Mouse (Mus musculus) monocyte, adult 2 months (primary cell): ENCODE data around the gene Nop2.
"Not testable (repeated sequence)": the region's sequence is repeated elsewhere in the genome, so short reads cannot be mapped to it uniquely, and the experiment has no call there.

Experiments
- DNase-seq, 2 experiments: peaks; one replicate each; pipeline ENCODE4 v3.0.0; 2022; ENCODE audit warnings: low spot score in 2 of 2, low read depth in 1 of 2

The Nop2 gene

DNA sequence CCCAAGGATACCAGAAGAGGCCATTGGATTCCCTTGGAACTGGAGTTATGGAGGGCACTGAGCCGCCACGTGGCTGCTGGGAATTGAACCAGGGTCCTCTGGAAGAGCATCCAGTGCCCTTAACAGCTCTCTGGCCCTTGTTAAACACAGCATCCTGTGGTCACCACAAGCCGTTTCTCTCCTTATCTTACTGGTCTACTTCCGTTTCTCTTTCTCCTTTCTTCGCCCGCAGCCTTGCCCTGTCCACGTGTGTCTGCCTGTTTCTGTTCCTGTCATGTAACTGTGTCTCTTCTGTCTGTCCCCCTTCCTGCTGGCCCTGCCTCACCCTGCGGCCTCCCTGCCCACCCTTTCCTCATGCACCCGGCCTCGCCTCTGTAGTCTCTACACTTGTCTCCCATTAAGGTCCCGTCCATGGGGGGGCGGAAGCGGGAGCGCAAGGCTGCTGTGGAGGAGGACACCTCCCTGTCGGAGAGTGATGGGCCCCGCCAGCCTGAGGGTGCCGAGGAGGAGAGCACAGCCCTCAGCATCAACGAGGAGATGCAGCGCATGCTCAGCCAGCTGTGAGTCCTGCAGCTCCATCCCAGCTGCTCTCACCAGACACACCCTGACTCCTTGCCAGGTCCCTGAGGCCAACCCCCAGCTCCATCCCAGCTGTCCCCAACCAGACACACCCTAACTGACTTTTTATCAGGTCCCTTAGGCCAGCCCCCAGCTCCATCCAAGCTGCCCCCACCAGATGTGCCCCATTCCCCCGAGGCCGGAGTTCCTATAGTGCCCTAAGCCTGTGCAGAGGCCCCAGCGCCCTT, 20.7 kb downstream of the Nop2 start:
- no peak for DNase-seq

DNA sequence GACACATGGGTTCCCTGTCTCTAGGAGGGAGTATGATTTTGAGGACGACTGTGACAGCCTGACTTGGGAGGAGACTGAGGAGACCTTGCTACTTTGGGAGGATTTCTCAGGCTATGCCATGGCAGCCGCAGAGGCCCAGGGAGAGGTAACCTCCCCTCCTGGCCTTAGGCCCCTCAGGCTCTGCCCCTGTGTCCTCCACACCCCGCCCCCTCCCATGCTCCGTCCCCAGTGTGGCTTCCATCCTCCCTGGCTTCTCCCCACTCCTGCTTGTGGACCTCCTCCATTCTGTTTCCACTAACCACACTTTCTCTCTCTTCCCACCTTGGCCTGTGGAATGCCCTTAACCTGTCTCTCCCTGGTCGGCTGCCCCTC, 21.3 kb downstream of the Nop2 start:
- DNase-seq, result no peak

DNA sequence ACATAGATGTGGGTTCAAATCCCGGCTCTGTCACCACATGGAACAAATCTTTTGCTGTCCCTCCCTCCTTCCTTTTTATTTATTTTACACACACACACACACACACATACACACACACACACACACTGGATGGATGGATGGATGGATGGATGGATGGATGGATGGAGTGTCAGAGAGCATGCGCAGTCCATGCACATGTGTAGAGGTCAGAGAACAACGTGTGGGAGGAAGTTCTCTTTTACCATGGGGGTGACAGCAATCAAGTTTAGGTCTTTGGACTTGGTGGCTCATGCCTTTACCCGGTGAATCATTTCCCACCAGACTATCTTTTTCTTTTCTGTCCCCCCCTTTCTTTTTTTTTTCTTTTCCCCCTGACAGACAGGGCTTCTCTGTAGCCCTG, 22.0 kb downstream of the Nop2 start:
- no peak for DNase-seq

DNA sequence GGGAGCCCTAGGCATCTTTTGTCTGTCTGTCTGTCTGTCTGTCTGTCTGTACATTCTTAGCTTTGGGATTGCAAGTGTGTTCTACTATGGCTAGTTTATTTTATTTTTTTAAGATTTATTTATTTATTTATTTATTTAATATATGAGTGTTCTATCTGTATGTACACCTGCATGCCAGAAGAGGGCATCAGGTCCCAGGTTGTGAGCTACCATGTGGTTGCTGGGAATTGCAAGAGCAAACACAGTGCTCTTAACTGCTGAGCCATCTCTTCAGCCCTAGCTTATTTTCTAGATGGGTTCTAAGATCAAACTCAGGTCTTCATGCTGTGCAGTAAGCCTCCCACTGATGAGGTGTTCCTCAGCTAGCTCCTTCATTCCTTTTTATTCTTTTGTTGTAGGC, 22.8 kb downstream of the Nop2 start:
- DNase-seq, result no peak

DNA sequence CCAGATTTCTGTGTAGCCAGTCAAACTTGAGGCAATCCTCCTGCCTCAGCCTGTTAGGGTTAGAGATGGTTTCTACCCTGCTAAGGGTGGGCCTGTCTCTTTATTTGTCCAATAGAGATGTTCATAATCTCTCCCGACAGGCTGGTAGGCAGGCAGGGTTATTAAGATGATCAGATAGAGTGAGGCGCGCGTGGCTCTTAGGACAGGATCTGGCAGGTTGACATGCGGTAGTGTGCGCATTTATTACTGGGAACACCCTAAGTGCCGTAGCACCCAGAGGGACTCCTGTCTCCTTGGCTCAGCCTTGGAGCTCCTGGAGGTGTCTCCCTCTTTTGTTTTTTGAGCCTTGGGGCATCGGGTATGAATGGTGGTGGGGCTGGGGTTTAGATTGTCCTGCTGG, 23.6 kb downstream of the Nop2 start:
- no peak for DNase-seq

DNA sequence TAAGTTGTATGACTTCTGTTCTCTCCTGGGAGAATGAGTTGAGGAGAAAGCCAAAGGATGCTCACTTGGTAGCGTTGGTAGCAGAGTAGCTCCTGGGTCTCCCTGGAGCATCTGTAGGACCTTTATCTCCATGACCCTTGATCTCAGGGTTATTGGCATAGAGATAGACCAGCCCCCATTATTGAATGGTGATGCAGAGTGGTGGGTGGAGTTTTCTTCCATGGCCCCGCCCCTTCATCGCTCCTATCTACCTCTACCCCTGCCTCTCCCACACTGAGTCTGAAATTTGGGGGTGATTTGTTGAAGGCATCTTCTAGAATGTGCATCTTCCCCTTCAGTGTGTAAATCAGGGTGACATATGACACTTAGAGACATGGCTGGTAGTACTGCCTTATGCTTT, 24.8 kb downstream of the Nop2 start:
- DNase-seq, result no peak

DNA sequence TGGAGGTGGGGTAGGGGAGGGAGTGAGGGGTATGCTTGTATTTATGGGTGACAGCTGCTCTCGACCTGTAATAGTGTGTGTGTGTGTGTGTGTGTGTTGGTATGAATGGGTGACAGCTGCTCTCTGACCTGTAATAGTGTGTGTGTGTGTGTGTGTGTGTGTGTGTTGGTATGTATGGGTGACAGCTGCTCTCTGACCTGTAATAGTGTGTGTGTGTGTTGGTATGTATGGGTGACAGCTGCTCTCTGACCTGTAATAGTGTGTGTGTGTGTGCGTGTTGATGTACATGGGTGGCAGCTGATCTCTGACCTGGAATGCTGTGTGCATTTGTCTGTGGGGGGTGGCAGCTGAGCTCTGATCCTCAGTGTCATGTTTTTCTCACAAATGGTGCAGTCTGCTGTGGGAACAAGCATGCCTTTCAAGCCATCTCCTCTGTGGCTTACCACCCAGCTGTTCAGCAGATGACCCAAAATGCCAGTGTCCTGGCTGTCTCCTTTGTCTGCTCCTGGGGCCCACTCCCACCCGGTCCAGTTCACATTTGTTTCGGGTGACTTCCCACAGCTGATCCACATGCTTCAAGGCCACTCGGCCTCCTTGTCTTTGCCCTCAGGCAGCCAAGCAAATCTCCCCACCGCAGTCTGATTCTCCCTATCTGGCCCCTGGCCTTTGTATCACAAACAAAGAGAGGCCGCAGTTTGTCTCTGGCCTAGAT, 25.4 kb downstream of the Nop2 start:
- DNase-seq, result no peak

DNA sequence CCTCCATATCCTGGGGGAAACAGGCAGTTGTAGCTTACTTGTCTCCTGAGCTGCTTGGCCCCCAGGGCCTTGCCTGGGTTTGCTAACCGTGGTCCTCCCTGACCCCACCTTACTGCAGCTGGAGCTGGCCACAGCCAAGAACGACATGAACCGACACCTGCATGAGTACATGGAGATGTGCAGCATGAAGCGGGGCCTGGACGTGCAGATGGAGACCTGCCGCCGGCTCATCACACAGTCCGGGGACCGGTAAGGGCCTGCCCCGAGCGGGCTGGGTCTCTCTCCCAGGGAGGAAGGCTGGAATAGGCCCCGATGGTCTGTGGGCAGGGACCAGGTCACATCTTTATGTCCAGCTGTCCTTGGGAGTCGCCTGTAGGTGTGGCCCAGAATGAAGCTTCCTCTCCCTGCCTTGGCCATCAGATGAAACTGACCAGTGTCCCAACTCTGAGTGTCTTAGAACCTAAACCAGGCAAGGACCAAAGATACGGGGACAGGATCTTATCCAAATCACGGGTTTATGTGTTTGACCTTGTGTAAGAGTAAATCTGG, 27.3 kb downstream of the Nop2 start:
- DNase-seq, result no peak

DNA sequence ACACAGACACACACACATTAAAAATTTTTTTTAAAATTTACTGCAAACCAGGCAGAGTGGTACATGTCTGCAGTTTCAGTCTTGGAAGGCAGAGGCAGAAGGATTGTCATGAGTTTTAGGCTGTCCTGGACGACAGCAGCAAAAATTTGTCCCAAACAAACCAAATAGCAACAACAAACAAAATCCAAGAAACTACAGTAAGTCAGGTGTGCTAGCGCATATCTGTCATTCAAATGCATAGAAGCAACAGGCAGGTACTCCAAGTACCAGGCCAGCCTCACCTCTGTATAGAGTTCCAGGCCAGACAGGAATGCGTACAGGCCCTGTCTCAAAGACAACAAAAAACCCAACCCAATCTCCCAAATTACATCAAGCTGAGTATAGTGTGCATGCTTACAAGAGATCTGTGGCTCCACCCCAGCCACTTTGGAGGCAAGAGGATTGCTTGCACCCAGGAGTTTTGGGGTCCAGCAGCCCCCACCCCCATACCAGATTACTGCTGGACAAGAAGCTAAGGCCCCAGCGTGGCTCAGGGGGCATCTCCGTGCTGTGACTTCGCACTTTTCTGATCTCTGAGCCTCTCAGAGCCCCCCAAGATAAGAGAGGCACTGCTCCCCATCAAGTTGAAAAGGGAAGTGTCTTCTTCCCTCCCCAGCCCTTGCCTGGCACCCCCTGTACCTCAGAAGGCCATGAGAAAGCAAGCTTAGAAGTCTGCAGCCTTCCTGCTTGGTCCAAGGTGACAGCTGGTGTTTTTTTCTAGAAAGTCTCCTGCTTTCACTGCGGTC, 28.3 kb downstream of the Nop2 start:
- DNase-seq, result no peak

DNA sequence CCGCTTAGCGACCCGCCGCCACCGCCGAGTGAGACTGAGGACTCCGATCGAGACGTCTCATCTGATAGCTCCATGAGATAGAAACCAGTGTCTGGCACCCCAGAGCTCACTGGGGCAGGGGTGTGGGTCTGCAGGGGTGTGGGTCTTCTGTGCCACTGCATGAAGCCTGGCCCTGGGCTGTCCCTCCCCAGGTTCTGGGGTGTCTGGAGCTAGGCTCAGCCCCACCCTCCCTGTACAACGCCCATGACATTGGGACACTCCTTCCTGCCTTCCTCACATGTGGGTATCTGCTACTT, 28.8 kb downstream of the Nop2 start:
- DNase-seq, result no peak

DNA sequence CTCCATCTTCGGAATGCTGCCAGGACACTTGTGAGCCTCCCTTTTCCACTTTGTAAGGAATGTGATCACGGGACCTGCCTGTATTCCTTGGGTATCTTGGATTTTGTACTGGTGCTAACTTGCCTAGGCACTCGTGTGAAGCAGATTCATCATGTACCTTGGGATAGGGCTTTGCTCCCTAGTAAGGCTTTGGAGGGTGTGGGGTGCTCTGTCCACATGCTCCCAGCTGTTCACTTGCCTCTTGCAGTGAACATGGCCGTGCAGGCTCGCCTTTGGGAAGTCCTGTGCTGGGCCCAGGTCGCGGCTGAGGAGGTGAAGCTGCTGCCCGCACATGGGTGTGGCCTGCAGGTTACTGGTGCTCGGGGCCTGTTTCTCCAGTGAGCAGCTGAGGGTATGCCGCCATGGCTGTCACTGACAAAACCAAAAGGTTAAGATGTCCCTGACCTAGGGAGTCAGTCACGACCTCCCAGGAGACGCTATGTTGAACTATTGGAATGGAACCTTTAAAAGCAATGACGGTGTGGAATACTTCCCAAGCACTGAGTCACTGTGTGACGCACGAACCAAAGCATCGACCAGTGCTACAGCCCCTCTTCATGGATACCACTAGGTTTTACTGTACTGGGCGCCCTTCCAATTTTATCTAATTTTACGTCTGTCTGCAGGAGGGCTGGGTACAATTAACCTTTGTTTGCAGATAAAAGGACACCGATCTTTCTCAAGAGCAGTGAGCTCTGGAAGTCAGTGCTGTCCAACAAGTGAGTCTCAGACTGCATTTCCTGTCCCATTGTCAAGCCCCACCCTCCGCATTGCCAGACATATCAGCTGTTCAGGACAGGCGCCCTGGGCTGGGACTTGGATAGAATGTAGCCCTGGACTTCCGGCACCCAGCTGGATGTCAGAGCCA, 29.4 kb downstream of the Nop2 start:
- no peak for DNase-seq

DNA sequence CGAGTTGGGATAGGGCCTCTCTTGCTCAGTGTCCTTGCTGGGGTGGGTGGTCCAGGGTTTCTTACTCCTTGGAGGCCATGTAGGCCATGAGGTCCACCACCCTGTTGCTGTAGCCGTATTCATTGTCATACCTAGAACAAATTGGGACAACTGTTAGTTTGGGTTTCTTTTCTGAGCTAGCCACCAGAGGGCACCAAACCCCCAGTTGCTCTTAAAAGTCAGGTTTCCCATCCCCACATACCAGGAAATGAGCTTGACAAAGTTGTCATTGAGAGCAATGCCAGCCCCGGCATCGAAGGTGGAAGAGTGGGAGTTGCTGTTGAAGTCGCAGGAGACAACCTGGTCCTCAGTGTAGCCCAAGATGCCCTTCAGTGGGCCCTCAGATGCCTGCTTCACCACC, 30.3 kb downstream of the Nop2 start:
- peak in 1 of 2 experiments; percentile 62 for DNase-seq

DNA sequence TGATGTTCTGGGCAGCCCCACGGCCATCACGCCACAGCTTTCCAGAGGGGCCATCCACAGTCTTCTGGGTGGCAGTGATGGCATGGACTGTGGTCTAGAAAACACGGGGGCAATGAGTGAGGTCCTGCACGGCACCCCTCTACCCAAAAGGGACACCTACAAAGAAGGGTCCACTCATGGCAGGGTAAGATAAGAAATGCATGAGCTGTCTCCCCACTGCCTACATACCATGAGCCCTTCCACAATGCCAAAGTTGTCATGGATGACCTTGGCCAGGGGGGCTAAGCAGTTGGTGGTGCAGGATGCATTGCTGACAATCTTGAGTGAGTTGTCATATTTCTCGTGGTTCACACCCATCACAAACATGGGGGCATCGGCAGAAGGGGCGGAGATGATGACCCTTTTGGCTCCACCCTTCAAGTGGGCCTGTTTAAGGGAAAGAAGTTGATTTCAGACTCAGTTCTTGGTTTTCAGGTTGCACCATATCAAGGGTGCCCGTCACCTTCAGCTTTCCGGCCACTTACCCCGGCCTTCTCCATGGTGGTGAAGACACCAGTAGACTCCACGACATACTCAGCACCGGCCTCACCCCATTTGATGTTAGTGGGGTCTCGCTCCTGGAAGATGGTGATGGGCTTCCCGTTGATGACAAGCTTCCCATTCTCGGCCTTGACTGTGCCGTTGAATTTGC, 31.1 kb downstream of the Nop2 start:
- DNase-seq, result not testable (repeated sequence)

DNA sequence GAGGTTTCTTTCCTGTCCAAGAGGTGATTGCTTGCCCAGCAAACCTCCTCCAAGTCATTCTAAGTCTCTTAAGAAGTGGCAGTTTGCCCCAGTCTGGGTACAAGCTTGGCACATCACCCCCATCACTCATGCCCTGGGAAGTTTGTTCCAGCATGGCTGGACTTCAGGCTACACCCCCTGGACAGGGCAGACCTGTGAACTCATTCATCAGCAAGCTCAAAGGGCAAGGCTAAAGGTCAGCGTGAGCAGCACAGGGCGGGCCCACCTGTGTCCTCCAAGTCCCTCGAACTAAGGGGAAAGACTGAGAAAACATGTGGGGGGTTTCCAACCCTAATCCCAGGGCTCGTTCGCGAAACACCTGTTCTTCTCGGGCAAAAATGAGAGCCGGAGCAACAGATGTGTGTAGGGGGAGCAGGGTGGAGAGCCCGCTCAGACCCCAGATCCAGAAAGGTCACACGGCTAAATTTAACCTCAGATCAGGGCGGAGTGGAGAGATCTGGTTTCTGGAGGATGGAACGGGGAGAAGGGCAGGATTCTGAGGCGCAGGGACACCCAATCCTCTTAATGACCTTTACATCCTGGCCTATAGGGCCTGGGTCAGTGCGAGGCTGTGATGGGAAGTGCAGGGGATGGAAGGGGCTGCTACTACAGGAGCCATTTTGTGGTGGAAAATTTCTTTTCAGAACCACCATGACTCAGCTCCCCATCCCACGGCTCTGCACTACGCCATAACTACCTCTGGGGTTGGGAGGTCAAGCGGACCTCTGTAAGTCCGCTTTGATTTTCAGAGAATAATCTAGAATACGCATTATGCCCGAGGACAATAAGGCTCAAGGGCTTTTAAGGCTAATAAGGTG, 32.3 kb downstream of the Nop2 start:
- no peak for DNase-seq

DNA sequence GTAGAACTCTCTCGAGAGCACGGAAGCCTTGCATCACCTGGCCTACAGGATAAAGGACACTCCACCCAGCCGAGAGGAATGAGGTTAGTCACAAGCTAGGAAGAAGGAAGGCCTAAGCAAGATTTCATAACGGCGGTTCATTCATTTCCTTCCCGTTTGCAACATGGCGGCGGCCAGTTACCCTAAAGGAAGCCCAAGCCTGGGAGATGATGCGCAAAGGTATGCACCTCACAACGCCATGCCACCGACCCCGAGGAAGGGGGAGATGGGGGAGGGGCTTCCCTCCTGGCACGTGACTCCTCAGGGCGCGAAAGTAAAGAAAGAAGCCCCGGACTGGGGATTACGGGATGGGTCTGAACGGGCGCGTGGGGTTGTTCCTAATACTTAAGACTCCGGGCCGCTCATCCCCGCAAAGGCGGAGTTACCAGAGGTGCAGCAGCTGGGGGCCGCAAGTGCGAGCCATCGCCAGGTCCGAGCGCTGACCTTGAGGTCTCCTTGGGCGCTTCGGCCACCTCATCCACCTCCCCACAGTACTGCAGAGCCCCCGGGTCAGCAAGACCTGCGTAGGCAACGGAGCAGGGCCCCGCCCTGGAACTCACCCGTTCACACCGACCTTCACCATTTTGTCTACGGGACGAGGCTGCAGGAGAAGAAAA, 33.1 kb downstream of the Nop2 start:
- peak; percentile 50 to 65 for DNase-seq

DNA sequence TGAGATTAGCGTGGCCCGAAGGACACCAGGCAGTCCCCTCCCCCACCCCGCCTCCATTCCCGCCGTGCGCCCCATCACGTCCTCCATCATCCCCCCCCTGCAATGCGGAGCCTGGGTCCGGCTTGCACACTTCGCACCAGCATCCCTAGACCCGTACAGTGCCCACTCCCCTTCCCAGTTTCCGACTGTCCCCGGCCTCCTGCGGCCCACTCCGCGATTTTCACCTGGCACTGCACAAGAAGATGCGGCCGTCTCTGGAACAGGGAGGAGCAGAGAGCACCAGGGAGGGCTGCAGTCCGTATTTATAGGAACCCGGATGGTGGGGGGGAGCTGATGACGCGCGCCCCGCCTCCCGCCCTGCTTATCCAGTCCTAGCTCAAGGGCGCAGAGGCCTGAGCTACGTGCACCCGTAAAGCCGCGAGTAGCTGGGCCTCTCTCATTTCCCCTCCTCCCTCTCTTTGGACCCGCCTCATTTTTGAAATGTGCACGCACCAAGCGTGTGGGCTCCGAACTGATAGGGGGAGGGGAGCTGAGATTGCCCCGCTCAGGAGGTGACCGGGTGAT, 33.7 kb downstream of the Nop2 start:
- peak; percentile 90 to 95 for DNase-seq

DNA sequence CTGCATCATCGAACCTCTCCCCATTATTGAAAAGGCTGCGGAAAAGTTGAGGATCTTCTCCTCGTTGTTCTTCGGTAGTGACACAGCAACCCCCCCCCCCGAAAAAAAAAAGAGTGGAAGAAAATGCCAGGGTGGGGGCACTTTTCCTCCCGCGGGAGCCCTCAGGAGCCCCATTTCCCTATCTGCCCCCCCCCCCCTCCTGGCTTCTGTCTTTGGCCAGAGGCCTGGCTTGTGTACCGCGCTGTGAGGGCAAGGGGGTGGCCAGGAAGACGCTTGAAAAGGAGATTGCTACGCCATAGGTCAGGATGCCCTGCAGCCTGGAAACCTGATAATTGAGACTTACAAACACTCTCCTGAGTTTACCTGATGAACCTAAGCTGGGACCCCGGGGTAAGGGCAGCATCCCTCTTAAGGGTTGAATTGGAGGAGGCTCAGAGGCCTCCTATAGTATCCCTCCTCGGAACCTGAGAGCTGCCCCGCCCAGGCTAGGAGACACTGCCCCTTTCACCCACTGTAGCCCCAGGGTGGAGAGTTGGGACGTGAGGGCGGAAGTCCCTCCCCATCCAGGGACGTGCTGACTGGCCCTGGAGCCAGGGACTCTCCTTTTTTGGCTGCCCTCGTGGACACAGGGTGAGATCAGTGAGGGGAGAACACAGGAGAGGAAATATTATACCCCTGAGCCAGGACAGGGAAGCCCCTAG, 34.5 kb downstream of the Nop2 start, which contains the start of gene Gapdh:
Gene Gapdh, minus strand, starts transcription at position 417 of the 701 bp plus-strand sequence.
- DNase-seq, result no peak
